Mouse (Mus musculus) right cerebral cortex, adult 2 months (tissue): ENCODE results near the gene Sox13.

Source experiments
- DNase-seq, 2 experiments: peaks; one replicate each; pipeline ENCODE4 v3.0.0; 2021 to 2022; ENCODE audit warnings: low spot score in 2 of 2

Sox13 gene

DNA sequence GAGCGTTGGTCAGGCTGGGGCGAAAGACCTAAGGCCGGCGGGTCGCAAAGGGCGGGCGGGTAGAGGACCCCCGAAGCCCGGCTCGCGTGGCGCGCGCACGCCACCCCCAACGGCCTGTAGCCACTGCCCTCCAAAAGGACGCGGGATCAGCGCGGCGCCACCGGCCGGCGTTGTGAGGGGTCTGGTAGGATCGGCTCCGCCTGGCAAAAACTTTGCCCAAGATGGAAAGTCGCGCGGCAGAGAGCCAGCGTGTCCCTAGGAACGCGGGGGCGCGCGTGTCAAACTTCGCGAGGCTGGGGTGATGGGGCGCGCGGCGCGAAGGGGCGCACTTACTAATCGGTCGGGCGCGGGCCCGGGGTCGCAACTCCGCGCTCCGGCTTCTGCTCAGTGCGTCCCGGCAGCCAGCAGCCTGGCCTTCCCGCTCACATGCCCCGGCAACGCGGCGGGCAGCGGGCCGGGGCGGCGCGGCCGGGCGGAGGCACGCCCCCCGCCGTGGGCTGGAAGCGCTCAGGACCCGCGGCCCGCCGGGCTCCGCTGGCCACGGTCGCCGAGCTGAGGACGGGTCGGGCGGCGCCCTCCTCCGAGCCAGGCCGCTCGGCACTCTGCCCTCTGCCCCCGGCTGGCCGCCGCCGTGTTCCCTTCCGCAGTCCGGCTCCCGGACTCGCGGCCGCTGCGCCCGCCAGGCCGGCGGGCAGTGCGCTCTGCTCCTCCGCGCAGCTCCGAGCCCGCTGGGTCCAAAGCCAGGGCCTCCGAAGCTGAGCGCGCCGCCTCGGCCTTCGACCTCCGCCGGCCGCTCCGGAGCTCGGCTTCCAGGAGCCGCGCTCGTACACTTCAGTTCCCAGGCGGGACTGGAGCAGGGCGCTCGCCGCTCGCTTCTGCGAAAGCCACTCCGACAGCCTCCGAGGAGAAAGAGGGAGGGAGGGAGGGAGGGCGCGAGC, at the start of gene Sox13:
TSS of gene Sox13 (minus strand) at position 835 of the 938 bp plus-strand sequence.
- peak; percentile 25 to 42 for DNase-seq

DNA sequence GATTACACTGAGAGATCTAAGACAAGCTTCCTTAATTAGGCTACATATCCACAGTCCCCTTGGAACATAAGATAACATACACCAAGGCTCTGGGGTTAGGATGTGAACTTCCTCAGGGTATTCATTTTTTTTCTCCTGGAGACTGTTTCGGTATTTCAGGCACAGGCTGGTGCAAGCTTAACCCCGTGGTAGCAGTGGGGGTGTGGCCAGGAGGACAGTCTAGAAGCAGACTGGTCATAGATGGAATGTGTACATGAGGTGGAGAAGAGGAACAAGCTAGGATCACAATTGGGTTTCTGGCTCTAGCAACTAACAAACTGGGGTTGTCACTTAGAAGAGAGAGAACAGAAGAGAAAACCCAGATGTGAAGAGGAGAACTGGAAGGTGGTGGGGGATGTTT, 47.4 kb upstream of the Sox13 start:
- no peak for DNase-seq

DNA sequence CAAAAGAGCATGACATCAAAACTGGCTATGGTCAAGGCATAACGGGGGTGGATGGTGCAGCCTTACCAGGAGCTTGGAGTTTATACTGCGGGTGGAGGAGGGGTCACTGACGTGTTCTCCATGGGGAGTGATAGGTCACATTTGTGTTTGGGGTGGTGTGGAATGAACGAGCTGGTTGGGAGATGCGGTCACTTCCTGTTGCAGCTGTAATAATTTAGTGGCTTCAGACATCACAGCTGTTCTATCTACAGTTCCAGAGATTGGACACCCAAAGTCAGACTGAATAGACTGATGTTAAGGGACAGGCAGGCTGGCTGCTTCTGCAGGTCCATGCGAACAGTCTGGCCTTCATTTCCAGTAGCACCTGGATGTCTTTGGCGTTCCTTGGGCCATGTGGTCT, 46.9 kb upstream of the Sox13 start:
- DNase-seq = no peak

- DNase-seq = no peak
Measured at GRCm38 (mm10) chr1:133470242-133471025, 46.3 kb upstream of the Sox13 start.

- DNase-seq = no peak
Measured at GRCm38 (mm10) chr1:133469213-133469612, 45.0 kb upstream of the Sox13 start.

DNA sequence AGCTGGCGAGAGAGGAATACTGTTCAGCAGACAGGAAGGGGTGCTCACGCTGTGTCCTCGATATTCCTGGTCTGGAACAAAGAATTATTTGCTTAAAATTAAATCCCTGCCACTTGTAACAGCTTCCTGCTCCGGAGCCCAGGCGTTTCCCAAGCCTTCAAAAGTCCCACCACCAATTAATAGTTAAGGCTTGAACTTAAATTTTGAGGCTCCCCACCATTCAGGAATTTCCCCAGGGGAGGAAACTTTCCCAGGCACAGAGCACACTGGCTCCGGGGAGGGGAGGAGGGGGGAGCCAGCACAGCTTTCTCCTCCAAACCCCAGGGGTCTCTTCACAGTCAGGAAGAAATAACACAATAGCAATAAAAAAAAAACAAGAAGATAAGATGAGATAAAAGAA, 44.6 kb upstream of the Sox13 start:
- no peak for DNase-seq

DNA sequence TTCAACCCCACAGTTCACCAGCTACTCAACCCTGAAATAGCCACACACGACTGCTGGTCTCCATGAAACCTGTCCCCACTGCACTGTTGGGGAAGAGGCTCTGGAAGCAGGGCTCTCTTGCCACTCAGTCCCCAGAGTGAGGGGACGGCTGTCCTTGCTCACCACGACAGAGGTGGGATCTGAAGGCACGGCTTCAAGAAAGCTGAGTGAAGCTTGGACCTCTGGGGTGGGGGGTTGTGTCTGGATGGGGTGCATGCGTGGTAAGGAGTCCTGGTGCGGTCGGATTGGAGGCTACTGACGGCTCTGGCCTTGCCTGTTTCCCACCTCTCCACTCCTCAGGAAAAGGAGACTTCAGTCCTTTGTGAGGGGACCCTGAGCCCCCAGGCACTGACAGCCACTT, 43.7 kb upstream of the Sox13 start:
- no peak for DNase-seq

GRCm38 (mm10) chr1:133463138-133463537, 39.0 kb upstream of the Sox13 start:
- no peak for DNase-seq

GRCm38 (mm10) chr1:133460996-133461395, 36.8 kb upstream of the Sox13 start:
- no peak for DNase-seq

- DNase-seq = no peak
Measured at GRCm38 (mm10) chr1:133456097-133456496, 31.9 kb upstream of the Sox13 start.

DNA sequence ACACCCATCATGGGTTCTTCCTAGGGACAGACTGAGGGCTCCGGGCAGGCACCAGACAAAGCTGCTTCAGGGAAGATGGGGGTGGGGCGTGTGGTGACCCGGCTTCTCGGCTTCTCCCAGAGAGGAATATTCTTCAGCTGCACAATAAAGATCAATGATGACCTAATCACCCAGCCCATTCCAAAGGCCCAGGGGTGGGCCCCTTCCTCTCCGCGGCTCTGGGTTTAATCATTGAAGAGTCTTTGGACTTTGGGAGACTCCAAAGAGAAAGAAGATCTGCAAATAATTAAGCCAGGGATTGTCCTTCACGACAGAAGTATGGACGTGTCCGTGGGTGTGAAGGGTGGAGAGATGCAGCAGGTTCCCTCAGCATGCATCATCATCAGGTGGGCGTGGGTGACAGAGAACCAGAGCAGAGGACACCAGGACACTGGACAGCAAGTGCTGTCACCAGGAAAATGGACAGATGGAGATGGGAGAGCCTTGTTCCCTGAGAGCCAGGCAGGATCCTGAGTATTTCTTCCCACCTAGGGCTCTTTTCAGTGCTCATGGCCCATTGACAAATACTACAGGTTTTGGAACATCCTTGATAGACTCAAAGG, 28.5 kb upstream of the Sox13 start:
- DNase-seq = no peak

DNA sequence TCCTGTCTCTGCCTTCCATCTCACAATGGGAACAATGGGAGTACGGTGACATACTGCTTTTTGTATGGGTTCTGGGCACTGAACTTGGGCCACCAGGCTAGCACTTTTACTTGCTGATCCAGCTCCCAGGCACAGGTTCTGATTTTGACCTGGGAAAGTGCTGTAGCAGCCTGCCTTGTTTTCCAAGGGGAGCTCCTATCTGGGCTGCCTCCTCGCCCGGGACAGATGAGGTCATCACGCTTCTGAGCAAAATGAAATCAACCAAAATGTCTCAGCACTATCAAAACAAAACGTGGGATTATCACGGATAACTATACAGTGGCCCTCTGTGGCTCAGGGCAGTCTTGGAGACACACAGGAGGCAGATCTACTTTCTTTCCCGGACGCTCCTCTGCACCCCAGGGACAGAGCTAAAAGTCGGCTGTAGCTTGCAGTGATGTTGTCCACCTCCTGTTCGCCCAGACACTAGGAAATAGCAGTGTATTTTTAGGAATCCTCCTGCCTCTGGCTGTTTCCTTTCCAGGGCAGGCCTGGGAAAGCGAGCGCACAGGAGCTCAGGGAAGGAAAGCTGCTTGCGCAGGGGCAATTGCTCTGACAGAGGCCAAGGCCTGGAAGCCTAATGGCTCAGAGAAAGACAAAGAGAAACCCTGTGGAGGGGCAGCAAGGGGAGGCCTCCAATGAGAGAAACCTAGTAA, 27.8 kb upstream of the Sox13 start:
- no peak for DNase-seq

- no peak for DNase-seq
Measured at GRCm38 (mm10) chr1:133451025-133451424, 26.8 kb upstream of the Sox13 start.

GRCm38 (mm10) chr1:133448351-133448931, 24.3 kb upstream of the Sox13 start:
- no peak for DNase-seq

GRCm38 (mm10) chr1:133446291-133446690, 22.1 kb upstream of the Sox13 start:
- no peak for DNase-seq

- no peak for DNase-seq
Measured at GRCm38 (mm10) chr1:133444315-133444714, 20.1 kb upstream of the Sox13 start.

DNA sequence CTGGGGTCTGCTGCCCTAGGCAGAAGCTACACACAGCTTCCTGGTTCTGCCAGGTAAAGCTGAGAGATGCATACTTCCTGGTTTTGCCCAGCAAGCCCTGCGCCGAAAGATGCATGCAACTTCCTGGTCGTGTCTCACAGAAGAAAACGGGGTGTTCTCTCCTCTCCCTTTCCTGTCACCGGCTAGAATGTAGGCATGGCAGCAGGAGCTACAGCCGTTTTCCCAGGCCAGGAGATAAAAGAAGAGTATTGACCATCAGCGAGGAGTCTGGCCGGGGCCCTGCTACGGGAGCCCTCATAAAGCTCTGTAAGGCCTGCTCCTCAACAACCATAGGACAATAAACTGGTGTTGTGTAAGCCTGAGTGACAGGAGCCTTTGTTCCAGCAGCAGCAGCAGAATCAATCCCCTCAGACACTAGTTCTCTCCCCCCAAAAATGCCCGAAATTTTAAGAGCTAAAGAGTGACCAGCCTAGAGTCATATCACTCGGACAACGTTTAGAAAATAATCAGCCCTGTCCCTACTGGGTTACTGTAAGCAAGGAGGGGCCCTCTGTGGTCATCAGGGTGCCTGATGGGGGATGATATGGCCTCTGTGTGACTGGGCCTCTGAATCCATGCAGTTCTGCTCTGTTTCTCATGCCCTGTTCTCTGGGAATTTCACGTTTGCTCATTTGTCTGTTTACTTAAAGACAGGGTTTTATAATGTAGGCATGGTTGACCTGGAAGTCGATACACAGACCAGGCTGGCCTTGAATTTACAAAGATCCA, 13.9 kb upstream of the Sox13 start:
- no peak for DNase-seq

DNA sequence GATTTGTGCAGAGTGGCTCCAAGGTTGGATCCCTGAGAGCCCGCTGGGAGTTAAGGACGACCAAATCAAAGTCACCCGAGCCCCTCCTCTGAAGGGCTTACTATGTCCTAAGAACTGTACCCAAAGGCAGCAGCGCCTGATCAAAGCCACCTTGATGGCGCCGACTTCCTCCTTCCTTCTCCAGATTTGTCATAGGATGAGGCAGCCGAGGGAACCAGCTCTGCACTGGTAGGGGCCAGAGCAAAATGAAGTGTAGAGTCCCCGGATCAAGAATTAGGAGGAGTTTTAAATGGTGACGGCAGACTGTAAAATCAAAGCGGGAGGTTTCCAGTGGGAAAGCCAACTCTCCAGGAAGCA, 10.6 kb upstream of the Sox13 start:
- no peak for DNase-seq

DNA sequence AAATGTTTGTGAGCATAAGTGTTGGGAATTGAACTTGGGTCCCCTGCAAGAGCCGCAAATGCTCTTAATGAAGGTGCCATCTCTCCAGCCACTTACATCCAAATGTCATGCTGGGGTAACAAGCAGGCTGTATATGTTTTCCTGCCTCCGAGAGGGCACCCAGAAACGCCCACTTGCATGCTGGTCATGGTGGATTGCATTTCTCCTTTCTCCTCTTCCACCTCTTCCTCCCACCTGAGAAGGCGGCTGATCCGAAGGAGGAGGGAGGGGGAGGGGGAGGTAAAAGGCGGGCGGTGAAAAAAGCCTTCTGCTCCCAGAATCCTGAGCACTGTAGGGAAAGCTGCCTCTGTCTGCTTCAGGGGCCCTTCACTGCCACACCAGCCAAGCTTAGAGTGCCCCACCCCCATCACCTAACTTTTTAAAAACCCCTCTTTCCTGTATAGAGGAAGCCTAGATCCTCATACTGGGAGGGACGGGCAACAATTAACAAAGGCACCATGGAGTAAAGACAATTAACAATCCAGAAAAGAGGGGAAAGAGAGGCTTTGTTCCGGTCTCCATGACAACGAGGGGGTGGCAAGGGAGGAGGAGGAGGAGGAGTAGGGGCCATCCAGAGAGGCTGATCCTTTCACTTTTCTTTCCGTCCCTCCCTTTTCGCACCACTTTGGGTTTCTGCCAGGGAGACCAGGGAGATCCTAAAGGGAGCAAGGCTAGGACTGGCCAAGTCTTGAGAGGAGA, 10.0 kb upstream of the Sox13 start:
- peak in 1 of 2 experiments; percentile 18 for DNase-seq

DNA sequence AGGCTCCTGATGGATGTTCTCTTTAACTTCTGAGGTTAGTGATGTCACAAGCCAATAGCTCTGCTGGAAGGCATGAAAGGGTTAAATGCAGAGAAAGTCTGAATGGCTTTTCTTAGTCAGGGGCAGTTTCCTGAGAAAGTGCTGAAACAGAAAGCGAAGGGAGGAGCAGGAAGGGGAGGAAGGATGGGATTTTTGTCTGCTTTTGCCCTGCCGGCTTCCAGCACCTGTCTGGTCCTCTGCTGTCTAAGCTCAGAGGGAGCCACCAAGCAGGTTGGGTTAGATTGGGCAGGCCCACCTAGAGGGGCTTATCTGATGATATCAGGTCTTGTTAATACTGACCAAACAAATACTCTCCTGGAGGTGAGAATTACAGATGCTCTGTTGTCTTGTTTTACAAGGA, 8.4 kb upstream of the Sox13 start:
- no peak for DNase-seq
